Mouse (Mus musculus): ENCODE data around the gene Dxo.
A peak's percentile ranks its signal among the peaks of the same experiment; 100 is the strongest.

Gene Dxo

DNA sequence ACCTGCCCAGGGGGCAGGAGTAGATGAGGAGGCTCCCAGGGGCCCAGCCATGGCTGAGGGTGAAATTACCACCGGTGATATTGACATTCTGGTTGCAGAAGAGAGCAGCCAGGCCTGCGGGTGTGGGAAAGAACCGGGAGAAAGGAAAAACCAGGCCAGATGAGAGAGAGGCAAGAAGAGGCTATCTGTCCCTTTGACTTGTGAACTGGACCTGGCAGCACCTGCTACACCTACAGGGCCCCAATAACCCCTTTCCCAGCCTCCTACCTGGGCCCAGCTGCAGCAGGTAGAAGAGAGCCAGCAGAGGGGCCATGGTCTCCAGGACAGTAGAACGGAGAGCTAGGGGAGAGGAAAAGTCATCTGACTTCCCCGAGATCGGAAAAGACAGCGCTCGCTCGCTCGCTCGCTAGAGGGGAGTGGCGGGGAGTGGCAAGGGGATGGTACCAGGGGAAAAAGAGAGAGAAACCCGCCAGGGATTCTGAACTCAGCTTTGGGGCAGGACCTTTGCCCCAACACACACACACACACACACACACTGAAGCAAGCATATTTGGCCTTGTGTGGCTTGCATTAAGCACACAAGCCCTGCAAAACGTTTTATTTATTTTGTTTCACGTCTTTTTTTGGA, 45.0 kb downstream of the Dxo start, which contains the start of gene Gm20547:
Gm20547 (minus strand) TSS at position 360 of the 628 bp plus-strand sequence.
- DNase-seq (ENCODE audit: low read depth): no peak

DNA sequence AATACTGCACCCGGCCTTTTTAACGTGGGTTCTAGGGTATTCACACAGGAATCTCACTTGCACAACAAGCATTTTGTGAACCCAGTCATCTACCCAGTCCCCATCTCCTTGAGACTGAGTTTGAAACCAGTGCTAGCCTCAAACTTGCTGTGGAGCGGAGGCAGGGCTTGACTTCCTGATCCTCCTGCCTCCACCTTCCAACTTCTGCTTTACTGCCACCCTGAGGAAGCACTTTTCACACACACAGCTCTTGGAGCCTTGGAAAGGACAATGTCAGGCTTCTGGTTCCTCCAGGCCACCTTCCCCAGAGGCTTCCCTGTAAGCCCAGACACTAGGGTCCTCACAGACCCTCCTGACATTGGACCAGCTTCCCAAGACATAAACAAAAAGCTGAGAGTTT, 46.5 kb downstream of the Dxo start:
- peak; percentile 67 for DNase-seq (ENCODE audit: low read depth)

DNA sequence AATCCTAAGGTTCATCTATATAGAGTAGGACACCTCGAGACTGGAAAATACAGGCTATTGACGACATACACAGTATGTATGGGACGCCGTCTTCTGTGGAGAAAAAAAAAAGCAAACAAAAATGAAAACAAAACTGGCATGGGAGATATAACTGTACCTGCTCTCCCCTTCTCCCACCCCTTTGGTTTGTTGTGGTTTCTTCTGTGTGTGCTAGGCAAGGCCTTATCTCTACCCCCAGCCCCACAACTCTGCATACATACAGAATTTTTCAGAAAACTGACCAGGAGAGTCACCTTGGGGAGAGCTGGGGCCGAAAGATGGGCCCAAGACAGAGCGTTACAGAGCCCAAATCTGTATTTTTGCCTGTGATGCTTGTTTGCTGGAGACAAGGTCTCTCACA, 47.9 kb downstream of the Dxo start:
- no peak for DNase-seq (ENCODE audit: low read depth)

DNA sequence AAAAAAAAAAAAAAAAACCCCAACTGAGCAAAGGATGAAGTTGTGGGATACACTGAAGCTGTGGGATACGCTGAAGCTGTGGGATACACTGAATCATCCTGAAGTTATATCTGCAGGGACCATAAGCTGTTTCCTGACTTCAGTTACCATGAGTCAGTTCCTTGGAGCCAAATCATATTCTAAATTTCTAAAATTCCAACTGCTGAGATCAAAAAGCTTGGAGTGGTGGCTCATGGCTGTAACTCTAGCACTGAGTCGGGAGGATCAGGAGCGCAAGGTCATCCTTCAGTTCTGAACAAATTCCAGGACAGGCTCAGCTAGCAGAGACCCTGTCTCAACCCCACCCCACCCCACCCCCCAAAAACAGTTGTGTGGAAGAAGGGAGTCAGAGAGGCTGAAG, 48.8 kb downstream of the Dxo start:
- DNase-seq (ENCODE audit: low read depth): peak; percentile 72

DNA sequence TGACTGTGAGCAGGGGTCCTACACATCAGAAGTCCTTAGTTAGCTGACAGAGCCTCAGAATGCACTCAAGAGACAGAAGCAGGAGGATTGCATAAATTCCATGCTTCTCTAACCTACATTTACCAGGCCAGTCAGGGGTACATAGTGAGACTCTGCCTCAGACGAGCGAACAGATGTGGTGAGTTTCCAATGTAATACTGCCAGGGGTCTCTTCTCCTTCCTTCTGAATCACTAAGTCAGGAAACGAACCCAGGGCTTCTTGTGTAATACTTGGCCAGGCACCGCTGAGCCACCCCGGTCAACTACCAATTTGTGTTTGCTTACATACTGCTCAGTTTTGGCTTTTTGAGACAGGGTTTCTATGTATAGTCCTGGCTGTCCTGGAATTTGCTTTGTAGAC, 51.1 kb downstream of the Dxo start:
- DNase-seq (ENCODE audit: low read depth): peak; percentile 42
